Mouse (Mus musculus) lung, postnatal 0 days (tissue): ENCODE data around the gene Them7.

Source experiments
- CTCF ChIP-seq: IDR thresholded peaks from 2 replicates; pipeline ENCODE4 v1.5.1; 2016; ENCODE audit warnings: antibody characterized with exemption, mild to moderate bottlenecking
- EP300 ChIP-seq: IDR thresholded peaks from 2 replicates; pipeline ENCODE4 v1.6.1; 2016; ENCODE audit warnings: antibody characterized with exemption, mild to moderate bottlenecking, control low read depth

DNA sequence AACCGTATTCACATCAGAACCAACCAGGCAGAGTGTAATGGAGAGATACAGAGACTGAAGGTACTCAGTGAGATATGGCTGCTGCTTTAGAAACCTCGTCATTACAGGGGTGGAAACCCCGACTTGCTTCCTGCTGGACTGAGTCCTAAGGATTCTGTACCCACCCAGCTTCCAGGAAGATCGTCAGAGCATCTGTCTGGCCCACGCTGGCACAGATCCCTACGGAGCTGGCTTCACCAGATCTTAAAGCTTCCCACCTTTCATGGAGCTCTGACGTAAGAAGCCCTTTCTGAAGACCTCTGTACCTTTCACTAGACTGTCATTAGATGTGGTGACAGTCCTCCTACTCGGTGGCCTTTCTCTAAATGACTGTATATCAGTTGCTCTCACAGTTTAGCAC, 109.0 kb downstream of the Them7 start:
- 0 out of 2 replicates have a peak, but pooled peaks have one; percentile 21 for TF ChIP-seq EP300
- TF ChIP-seq CTCF: no peak
